Comparison of ENCODE assay signal across 20 mouse cellular contexts in genomic region chr1:132865585-132865984, GRCm38 (mm10). TPM values are rescaled to one million over a fixed set of nuclear protein-coding genes. Genes with fewer than 3 reads are reported as not detected.
"Had no signal": no experiment of that assay in that cellular context is flagged by ENCODE, and none has a peak within 500 bp of the region (broad histone marks: within the 10 kb centered on the region; RNA-seq: fewer than 3 reads in every experiment).

No protein-coding gene starts in this region.

- H3K4me1 ChIP-seq: liver, embryonic 13.5 days; midbrain, embryonic 10.5 days; midbrain, embryonic 15.5 days; neural tube, embryonic 12.5 days; neural tube, embryonic 15.5 days; stomach, embryonic 15.5 days had no signal

- H3K4me3 ChIP-seq: layer of hippocampus, adult 2 months; left cerebral cortex, adult 2 months; liver, embryonic 13.5 days; midbrain, embryonic 10.5 days; midbrain, embryonic 15.5 days; neural tube, embryonic 12.5 days; neural tube, embryonic 15.5 days; stomach, embryonic 15.5 days had no signal

- H3K9me3 ChIP-seq: liver, embryonic 13.5 days; midbrain, embryonic 10.5 days; midbrain, embryonic 15.5 days; neural tube, embryonic 12.5 days; neural tube, embryonic 15.5 days; stomach, embryonic 15.5 days had no signal

- H3K27me3 ChIP-seq: liver, embryonic 13.5 days; midbrain, embryonic 15.5 days; neural tube, embryonic 12.5 days; neural tube, embryonic 15.5 days; stomach, embryonic 15.5 days had no signal

- H3K4me2 ChIP-seq: liver, embryonic 13.5 days; lung, embryonic 14.5 days; midbrain, embryonic 15.5 days; neural tube, embryonic 12.5 days; neural tube, embryonic 15.5 days; stomach, embryonic 15.5 days had no signal

- DNase-seq: kidney, adult 9 months; kidney, postnatal 25 days; layer of hippocampus, postnatal 36 days; liver, embryonic 13.5 days; lung, embryonic 14.5 days; retina, postnatal 1 day; right cerebral cortex, postnatal 25 days; spleen, adult 18-20 months; thymus, postnatal 36 days had no signal

- H3K9ac ChIP-seq: liver, embryonic 13.5 days; lung, embryonic 14.5 days; midbrain, embryonic 15.5 days; neural tube, embryonic 12.5 days; neural tube, embryonic 15.5 days; stomach, embryonic 15.5 days had no signal

- H3K27ac ChIP-seq: kidney, postnatal 0 days; layer of hippocampus, adult 2 months; left cerebral cortex, adult 2 months; liver, embryonic 13.5 days; macrophage; midbrain, embryonic 10.5 days; midbrain, embryonic 15.5 days; neural tube, embryonic 12.5 days; neural tube, embryonic 15.5 days; stomach, embryonic 15.5 days had no signal

- H3K36me3 ChIP-seq: liver, embryonic 13.5 days; midbrain, embryonic 10.5 days; midbrain, embryonic 15.5 days; neural tube, embryonic 12.5 days; neural tube, embryonic 15.5 days; stomach, embryonic 15.5 days had no signal

- ATAC-seq: lung, postnatal 0 days; midbrain, embryonic 15.5 days had no signal

RNA-seq across cellular contexts. Expression of gene Lrrn2, which starts 14.5 kb away (rescaled TPM):
- total RNA-seq: liver, adult 2 months had no signal
- polyA plus RNA-seq: liver, adult 2 months; macrophage had no signal
